Mouse (Mus musculus) layer of hippocampus, adult 8-10 months (tissue): ENCODE results near the gene Ptp4a2. TPM values are rescaled to one million over a fixed set of nuclear protein-coding genes. Genes with fewer than 3 reads are reported as not detected.
"Not testable (repeated sequence)": the region's sequence is repeated elsewhere in the genome, so short reads cannot be mapped to it uniquely, and the experiment has no call there.

Source experiments
- DNase-seq, 2 experiments: peaks; one replicate each; pipeline ENCODE4 v3.0.0; 2022; ENCODE audit warnings: low spot score in 2 of 2
- total RNA-seq, 4 experiments: library from RNA; stranded (reverse); gene quantifications; 2 replicates each; pipeline ENCODE4 v1.2.4; 2022

Gene Ptp4a2
- total RNA-seq, 4 experiments from 2014 or later, result 138 to 173 (median 144) TPM

DNA sequence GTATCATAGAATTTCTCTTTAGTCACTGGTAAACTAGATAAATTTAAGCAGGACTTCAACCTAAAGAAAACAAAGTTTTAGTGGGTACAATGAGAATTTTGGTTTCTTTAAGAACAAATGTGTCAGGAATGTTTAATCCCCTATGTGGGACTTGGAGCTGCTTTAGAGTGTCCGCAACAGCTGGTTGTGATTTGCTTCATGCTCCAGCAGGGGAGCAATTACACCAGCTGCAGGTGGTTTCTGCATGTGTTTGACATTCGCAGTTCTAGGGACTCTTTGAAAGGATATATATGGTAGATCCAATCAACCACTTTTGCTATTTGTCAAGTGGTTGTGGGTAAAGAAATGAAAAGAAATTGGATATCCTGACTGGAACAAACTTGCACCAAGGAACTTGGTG lies 39.5 kb downstream of the Ptp4a2 start:
- DNase-seq, result no peak

DNA sequence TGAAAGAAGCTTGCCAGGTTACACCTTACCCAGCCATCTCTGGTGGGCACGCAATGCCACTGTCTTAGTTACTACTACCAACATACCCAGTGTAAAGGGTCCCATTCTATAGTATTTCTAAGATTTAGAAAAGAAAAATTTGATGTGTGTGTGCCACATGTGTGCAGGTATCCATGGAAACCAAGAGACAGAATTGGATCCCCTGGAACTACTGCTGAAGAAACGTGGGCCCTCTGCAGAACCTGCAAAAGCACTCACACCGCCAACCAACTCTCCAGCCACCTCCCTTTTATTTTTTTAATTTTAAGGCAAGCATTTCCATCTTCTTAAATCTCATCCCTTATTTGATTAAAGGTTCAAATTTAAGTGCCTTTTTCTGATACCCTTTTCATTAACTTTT lies 40.8 kb downstream of the Ptp4a2 start:
- DNase-seq, result no peak

DNA sequence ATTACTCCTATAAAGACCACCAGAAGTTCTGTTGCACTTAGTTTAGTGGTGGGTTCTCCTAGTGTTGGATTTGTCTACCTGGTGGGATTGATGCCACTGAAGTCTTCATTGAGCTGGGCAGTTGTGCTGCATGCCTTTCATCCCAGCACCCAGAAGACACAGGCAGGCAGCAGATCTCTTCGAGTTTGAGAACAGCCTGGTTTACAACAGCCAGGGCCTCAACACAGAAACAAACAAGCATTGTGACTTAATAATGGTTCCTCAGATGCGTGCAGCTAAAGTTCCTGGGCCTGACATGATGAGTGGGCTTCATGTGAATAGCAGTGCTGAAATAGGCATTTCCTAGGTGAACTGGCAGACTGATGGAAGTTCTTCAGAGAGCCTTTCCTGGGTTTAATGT lies 42.0 kb downstream of the Ptp4a2 start:
- DNase-seq, result no peak

DNA sequence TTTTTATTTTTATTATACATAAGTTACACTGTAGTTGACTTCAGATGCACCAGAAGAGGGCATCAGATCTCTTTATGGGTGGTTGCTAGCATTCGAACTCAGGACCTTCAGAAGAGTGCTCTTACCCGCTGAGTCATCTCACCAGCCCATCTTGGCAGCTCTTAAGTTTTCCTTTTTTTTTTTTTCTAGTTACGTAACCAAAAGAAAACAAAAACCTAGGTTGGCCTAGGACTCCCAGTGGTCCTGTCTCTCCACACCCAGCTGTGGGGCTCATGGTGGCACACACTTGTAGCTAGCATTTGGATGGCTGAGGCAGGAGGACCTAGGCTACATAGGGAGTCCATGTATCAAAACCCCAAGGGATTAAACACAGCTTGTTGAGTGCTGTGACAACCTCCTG lies 43.0 kb downstream of the Ptp4a2 start:
- DNase-seq, result no peak

DNA sequence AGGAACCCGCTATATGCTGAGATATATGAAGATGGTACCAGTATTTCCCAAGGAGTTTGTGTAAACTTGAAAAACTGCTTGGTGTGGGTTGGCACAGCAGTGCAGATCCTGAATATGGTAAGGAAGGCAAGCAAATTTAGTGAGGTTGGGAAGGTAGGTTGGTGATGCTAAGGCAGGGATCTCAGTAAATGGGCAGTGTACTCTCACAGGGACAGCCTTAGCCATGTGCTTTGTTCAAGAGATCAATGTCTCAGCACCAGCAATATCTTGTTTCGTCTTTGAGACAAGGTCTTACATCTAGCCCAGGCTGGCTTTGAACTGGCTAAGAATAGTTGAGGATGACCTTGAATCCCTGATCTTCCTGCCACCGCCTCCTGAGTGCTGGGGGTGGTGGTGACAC lies 43.6 kb downstream of the Ptp4a2 start:
- DNase-seq, result no peak

DNA sequence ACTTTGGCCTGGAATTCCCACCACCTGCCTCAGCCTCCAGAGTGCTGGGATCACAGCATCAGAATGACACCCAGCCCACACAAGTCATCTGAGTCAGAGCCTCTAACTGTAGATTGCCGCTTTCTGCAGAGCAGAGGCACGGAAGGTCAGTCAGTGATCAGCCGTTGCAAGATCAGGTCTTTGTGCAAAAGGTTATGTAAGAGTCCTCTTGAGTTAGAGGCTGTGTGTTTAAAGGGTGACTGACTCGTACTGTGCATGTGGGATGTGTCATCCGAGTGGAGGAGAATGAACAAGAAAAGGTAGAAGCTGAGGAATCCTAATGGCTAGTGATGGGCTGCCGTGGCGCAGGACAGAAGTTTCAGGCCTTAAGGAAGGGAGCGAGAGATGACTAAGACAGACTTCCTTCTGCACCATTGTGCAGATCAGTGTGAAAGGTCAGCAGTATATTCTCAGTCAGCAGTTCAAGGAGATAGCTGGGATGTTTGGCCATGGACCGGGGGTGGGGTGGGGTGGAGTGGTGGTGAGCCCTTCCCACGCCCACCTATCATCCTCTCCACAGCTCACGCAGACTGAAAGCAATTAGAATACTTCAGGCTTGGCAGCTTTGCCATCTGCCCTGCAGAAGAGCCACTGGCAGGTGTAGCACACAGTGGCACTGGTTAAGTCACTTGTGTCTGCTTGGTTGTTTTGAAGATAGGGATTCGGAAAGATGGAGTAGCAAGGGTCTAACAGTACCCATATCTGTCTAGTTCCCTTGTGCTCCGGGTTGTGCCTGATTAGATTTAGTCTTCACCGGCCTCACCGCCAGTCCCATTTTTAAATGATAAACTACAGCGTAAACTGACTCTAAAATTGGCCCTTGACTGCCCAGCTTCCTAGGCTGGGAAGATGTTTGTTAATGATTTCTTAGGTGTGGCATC lies 44.3 kb downstream of the Ptp4a2 start:
- DNase-seq, result no peak

DNA sequence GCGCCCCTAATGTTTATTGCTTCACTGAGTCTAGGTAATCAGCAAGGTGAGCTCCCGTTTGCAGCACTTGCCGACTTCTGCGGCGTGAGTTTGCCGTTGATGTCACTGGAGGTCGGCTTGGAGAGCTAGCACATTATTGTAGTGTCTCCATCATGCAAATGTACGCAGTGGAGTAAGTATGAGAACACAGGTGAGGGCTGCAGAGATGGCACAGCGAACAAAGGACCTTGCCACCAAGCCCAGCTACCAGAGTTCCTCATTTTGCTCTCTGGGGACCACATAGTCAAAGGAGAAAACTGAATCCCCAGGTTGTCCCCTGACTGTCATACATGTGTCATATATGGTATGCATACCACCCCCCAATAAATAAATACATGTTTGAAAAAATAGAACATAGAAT lies 49.4 kb downstream of the Ptp4a2 start:
- no peak for DNase-seq

DNA sequence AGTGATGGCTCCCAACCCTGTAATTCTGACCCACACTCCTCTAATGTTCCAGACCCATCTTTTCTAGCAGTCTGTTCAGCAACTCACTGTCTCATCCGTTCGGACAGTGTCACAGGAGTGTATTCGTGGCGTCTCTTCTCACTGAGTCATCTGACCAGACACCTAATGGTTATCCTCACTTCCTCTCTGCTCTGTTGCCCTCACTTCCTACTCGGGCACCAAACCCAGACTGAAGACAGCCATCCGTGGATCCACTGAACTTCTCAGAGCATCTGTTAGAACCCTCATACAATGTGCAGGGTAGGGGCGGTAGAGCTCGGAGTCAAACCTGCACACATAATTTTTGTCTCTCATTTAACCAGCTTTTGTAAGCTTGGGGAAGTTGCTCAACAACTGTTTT lies 50.4 kb downstream of the Ptp4a2 start:
- no peak for DNase-seq

DNA sequence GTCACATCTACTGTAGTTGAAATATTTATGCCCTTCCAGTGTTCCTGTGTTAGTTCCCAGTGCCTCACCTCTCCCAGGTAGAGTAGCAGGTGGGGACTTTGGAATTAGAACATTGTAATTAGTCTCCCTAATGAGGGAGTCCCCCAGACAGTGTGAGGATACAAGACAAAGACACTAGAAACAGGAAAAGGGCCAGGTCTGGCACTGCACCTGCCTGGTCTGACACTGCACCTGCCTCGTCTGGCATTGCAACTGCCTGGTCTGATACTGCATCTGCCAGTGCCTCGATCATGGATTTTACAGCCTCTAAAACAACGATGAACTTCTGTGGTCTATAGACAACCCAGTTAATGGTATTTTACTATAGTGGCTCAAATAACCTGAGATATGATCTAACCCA lies 51.3 kb downstream of the Ptp4a2 start:
- DNase-seq, result no peak

DNA sequence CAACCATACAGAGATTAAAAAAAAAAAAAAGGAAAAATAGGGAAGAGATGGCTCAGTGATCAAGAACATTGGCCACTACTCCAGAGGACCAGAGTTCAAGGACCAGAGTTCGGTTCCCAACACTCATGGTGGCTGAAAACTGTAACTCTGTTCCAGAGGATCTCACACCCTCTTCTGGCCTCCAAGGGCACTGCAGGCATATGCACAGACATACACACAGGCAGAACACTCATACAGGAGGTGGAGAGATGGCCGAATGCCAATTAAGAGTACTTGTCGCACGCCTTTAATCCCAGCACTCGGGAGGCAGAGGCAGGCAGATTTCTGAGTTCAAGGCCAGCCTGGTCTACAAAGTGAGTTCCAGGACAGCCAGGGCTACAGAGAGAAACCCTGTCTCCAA lies 55.2 kb downstream of the Ptp4a2 start:
- not testable (repeated sequence) for DNase-seq

DNA sequence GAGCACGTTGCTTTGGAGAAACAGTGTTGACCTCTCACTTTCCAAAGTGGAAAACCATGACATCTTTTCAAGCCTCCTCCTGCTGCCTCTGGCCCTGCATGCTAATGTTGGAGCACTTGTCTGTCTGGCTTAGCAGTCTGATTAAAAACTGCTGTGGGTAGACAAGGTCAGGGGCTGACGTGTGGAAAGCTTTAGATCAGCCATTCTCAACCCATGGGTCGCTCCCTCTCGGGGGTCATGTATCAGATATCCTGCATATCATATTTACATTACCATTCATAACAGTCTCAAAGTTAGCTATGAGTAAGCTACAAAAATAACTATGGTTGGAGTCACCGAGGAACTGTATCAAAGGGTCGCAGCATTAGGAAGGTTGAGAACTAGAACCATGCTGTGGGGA lies 57.2 kb downstream of the Ptp4a2 start:
- no peak for DNase-seq

DNA sequence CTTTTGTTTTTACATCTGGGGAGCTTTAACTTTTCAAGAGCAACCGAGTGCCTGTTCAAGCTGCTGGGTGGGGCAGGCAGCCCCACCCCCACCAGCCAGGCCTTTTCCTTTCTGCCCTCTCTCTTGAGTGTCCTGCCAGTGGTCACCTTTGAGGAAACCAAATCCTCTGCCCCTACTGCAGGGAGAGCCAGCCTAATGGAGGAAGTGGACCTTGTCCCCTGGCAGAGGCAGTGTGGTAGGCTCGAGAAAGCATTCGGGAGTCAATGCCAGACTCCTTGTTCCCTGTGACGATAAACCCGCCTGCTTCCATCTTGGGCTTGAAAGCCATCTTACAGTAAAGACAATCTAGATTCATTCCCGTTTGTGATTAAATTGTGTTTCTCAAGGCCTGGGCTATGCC lies 59.5 kb downstream of the Ptp4a2 start:
- DNase-seq, result no peak

DNA sequence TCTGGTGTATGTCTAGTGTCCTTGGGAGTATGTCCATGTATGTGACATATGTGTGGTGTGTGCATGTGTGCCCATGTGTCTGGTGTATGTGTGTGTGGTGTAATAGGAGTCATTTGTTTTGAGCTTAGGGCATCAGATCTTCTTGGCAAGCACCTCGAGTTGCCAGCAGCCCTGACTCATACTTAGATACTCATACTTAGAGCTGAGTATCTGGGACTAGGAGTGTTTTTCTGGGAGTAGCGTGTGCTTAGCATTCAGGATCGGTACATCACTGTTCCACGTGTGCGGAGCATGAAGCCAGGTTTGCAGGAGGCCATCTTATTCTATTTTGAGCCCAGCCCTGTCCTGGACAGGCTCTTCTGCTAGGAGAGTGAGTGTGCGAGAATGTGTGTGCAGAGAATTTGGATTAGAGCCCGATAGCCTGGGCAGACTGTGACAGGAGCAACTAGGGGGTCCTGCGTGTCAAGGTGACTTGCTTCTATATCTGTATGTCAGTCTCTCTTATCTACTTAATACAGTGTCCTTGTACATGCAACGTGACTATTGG lies 61.4 kb downstream of the Ptp4a2 start:
- DNase-seq, result no peak

DNA sequence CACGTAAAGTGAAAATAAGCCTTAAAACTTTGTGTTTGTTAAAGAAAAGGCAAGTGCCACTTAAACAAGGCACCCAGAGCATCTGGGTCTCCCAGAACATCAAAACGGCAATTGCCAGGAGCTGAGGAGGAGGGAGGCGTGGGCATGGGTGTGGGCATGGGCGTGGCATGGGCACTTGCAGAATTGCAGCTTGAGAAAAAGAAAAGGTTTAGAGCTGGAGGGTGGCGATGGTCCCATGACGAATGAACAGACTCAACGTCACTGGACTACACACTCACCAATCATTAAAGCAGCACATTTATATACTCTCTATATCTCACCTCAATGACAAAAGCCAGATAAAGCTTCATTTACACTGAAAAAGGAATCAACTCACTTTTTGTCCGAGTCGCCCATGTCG lies 63.8 kb downstream of the Ptp4a2 start:
- DNase-seq, result no peak

DNA sequence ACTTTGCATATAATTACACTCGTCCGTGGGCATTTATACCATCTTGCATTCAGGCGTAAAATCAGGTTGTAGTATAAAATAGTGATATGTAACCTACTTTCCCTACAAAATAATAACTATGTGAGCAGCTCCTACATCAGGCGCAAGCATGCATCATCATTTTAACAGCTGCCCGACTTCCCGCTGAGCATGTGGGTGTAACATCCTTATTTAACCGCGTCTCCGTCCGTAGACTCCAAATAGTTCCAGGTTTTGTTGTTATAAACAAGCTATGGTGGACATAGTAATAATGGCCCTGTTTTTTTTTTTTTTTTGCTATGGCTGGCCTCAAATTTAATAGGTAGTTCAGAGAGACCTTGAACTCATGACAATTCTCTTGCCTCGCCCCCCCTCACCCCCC lies 64.4 kb downstream of the Ptp4a2 start:
- DNase-seq, result no peak

DNA sequence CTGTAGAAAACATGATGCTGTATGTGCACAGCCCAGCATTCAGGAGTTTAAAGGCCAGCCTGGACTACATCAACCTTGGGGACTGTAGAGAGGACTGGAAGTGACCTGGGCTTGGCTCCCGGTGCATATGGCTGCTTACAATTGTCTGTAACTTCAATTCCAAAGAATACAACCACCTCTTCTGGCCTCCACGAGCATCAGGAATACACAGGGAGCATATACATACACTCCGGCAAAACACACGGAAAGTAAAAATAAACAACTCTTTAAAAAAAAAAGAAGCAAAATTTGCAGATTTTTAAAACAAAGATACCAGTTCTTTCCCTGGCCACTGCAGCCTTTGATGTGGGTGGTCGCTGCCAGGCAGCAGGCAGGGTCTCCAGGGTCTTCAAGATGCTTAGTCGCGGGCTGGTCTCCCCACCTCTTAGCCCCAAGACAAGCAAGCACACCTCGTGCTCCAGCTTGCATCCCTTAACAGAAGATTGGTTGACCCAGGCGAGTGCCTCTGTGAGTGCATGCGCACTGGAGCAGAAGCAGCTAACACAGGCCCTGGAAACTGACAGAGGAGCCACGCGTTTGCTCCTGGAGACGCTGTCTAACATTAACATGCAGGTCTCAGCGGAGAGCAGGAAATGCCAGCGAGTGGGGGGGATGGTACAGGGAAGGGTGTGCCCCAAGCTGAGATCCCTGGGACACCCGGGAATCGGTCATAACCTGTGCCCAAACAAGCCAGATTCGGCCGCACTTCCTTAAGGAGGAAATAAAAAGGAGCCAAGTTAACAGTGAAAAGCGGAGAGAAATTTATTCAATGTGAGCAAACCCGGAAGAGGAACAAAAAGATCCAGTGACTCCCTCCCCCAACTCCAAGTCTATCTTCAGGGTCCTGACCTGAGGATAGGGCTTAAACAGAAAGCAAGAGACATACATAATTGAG lies 66.1 kb downstream of the Ptp4a2 start:
- peak; percentile 46 to 61 for DNase-seq

DNA sequence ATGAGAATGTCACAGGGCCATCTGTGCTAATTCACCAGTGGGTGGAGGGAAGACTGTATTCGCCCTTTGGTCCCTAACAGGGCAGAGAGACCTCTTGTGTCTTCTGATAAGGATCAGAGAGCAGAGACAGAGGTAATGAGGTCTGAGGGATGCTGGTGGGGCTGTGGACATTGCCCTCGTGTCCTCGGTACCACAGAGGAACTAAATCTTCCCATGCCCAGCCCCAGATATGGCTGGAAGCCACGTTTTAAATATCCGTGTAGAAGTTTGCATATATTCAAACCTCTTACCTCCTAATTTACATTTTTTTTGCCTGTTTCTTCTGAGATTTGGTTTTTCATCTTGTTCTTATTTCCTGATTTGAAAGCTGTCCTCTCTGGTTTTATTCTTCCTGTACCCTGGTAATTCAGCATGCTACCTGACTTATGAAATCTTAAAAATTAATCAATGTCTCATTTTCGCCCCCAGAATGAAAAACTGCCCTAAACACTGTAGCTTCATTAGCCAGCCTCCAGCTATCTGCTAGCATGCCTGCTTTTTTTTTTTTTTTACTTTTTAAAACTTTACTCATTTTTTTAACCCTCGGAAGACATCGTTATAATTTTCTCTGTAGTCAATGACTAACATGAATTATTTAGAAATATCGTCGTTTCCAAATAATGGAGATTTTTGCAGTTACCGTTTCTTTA lies 67.1 kb downstream of the Ptp4a2 start:
- no peak for DNase-seq

DNA sequence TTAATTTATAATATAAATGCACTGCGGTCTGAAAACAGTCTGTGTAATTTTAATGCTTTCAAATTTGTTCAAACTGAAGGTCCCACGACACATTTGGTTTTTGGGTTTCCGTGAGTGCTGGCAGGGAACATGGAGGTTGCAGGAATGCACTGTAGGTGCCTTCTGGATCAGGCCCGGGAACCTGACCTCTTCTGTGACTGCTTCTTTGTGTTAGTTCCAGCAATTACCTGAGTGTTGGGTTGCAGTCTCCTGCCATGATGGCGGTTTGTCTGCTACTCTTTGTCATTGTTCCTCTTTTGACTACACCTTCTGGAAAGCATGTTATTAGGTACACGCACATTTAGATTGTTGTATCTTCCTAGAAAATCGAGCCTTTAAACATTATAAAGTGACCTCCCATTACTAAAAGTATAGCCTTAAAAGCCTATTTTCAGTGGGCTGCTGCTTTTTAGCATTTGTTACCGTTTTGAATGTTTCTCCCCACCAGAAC lies 67.7 kb downstream of the Ptp4a2 start:
- DNase-seq, result no peak

DNA sequence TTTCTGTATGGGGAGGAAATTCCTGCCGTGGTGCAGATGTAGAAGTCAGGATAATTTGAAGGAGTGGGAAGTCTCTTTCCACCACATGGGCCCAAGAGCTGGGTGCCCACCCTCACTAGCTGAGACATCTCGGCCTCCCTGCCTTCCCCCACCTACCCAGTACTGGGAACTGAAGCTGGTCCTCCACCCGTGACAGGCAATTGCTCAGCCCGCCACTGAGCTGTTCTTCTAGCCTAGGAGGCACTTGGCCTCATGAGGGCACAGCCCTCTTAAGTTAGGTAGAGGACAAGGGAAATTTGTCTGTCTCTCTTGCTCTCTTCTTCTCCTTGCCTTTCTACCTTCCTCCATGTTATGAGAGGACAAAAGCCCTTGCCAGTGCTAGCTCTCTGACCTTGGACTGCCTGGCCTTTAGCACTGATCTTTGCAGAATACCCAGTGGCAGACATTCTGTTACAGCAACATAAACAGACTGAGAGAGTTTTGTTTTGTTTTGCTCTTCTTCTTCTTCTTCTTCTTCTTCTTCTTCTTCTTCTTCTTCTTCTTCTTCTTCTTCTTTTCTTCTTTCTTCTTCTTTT lies 68.3 kb downstream of the Ptp4a2 start:
- no peak for DNase-seq

DNA sequence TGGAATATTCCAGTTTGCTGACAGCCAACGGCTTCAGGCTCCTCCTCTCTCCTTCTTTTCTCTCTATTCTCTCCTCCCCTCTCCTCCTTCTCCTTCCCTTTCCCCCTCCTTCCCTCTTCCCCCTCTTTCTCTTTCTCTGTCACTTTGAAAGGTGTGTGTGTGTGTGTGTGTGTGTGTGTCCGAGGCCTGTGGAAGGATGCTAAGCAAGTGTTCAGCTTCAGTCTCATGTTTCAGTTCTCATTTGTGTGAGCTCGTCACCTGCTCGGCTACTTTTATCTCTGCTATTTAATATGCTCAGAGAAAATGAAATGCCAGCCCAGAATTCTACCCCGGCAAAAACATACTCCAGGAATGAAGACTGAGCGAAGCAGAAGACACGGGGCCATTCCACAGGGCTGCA lies 69.6 kb downstream of the Ptp4a2 start:
- DNase-seq, result no peak

DNA sequence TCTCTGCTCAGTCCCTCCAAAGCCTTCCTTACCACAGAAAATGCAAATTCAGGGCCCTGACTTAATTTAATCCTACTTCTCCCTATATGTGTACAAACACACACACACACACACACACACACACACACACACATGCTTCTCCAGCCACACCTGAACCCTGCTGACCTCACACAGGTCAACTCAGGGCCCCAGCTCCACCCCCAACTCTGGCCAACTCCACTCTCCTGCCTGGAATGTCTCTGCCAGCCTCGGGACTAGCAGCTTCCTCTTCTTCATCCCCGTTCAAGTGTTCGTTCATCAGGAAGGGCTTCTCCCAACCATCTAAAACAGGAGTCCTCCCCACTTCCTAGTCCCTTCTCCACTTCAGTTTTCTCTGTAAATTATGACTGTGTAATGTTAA lies 70.6 kb downstream of the Ptp4a2 start:
- DNase-seq, result no peak
